Mouse (Mus musculus) retina, adult 2 months (tissue): ENCODE measurements around the gene Cst7.

Experiments
- DNase-seq: peaks from one replicate; pipeline ENCODE4 v3.0.0-alpha.2; 2012; ENCODE audit warnings: low read depth, low spot score

Gene Cst7

GRCm38 (mm10) chr2:150627140-150627539 lies 56.9 kb downstream of the Cst7 start:
- no peak for DNase-seq
